Mouse (Mus musculus) heart, postnatal 0 days (tissue): ENCODE results near the gene Gm45713.

Source experiments
- CTCF ChIP-seq: IDR thresholded peaks from 2 replicates; pipeline ENCODE4 v1.5.1; 2016; ENCODE audit warnings: antibody characterized with exemption, control low read depth, low read depth
- EP300 ChIP-seq: IDR thresholded peaks from 2 replicates; pipeline ENCODE4 v1.6.1; 2016; ENCODE audit warnings: antibody characterized with exemption, low read depth

DNA sequence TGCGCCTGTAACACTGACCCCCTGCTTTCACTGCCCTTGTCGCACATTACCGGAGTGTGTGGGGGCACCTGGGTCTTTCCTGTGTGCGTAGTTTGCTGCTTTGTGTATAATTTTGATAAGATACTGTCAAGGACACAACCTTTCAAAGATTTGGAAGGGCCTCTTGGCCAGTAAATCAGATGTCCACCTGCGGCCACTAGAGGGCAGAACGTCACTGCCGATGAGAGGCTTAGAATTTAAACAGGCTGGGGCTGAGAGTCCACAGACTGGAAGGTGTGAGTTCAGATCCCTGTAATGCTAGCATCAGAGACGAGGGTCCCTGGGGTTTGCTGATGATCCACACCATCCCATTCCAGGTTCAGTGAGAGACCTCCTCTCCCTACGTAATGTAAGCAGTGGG is 57.5 kb downstream of the Gm45713 start:
- TF ChIP-seq CTCF (peak; percentile 87), EP300 (no peak)
